Mouse (Mus musculus) C2C12 (cell line): ENCODE data around the gene Arhgef7. TPM values are rescaled to one million over a fixed set of nuclear protein-coding genes. Genes with fewer than 3 reads are reported as not detected.

ENCODE experiments used
- H3K27me3 ChIP-seq: one replicate; pipeline ENCODE4 v1.6.1; 2011; ENCODE audit not compliant: control insufficient read depth, insufficient read depth, insufficient read length
- H3K36me3 ChIP-seq: one replicate; pipeline ENCODE4 v1.6.1; 2011; ENCODE audit not compliant: control insufficient read depth, insufficient read depth
- H3K4me3 ChIP-seq: one replicate; pipeline ENCODE4 v1.5.1; 2011; ENCODE audit warnings: mild to moderate bottlenecking, control low read depth; ENCODE audit not compliant: poor library complexity, insufficient read depth, severe bottlenecking
- H3K79me2 ChIP-seq: one replicate; pipeline ENCODE4 v1.6.1; 2011; ENCODE audit not compliant: control insufficient read depth, insufficient read depth
- H3K79me3 ChIP-seq: one replicate; pipeline ENCODE4 v1.6.1; 2011; ENCODE audit warnings: low read depth, control low read depth
- H3ac ChIP-seq: one replicate; pipeline ENCODE3; 2011; ENCODE audit warnings: low read depth; ENCODE audit not compliant: control insufficient read depth, insufficient read length
- CEBPB ChIP-seq: IDR thresholded peaks from one replicate; pipeline ENCODE4 v1.6.1; 2011; ENCODE audit warnings: low read depth, mild to moderate bottlenecking, control low read depth, moderate library complexity
- CTCF ChIP-seq: IDR thresholded peaks from one replicate; pipeline ENCODE4 v1.5.1; 2011; ENCODE audit not compliant: control insufficient read depth, insufficient read depth, insufficient read length
- FOSL1 ChIP-seq: IDR thresholded peaks from one replicate; pipeline ENCODE4 v1.8.0; 2011; ENCODE audit warnings: mild to moderate bottlenecking, low read length; ENCODE audit not compliant: poor library complexity, insufficient read depth, severe bottlenecking
- MAX ChIP-seq: IDR thresholded peaks from one replicate; pipeline ENCODE4 v1.6.1; 2011; ENCODE audit warnings: mild to moderate bottlenecking, control low read depth
- MYOD1 ChIP-seq: IDR thresholded peaks from one replicate; pipeline ENCODE4 v1.6.1; 2011; ENCODE audit warnings: low read depth; ENCODE audit not compliant: control insufficient read depth, insufficient read length
- MYOG ChIP-seq: IDR thresholded peaks from one replicate; pipeline ENCODE4 v1.6.1; 2011; ENCODE audit not compliant: control insufficient read depth, insufficient read length; ENCODE audit errors: extremely low read depth
- USF1 ChIP-seq: IDR thresholded peaks from one replicate; pipeline ENCODE4 v1.6.1; 2011; ENCODE audit warnings: low read depth, mild to moderate bottlenecking, control low read depth, moderate library complexity
- polyA plus RNA-seq: library from polyadenylated mRNA; unstranded; fragments of >200 nt; fragmentation: generic; extraction: Trizol; gene quantifications from one replicate; pipeline ENCODE4 v1.2.1, GENCODE M21; 2012; ENCODE audit warnings: missing spikeins

Gene Arhgef7
- polyA plus RNA-seq, 1 experiment: 16.8 TPM

DNA sequence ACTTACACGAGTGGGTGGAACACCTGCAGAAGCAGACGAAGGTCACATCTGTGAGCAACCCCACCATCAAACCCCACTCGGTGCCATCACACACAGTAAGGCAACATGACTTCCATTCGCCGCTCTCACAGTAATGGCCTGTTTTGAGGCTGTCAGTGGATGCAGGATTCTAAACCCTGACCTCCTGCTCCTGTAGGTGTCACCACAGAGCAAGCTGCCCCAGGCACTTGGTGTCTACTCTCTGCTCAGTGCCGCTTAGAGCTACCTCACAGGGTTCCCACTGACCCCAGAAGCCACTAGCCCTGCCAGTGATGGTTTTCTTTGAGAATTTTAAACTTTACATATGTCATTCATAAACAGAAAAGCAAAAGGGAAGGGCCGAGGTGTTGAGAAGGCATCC lies 87.7 kb downstream of the Arhgef7 start:
- Histone ChIP-seq H3K4me3 (no peak overlapping the region), H3ac (no peak overlapping the region), H3K36me3 (peaks cover 52% of the 10 kb centered on the region), H3K27me3 (no peaks in the 10 kb centered on the region), H3K79me2 (no peaks in the 10 kb centered on the region), H3K79me3 (no peaks in the 10 kb centered on the region)
- TF ChIP-seq FOSL1 (no peak), CTCF (no peak), MAX (no peak), MYOD1 (no peak), CEBPB (no peak), MYOG (no peak), USF1 (no peak)

DNA sequence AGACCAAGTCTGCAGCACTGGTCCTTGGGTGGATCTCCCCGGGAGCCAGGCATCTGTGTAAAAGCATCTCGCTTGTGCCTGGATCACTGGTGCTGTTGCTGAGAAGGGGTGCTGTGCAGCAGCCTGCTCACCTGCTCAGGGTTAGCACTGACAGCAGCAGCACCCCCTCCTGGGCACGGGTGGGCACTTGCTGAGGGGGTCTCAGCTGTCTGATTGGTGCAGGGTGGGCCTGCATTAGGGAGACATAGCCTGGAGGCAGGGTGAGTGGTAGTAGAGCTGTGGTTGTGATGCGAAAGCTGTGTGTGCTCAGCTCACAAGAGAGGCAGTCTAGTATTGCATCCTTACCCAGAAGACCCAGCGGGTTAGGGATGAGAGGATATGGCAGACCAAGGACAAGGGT lies 92.6 kb downstream of the Arhgef7 start:
- TF ChIP-seq USF1 (no peak), CTCF (no peak), CEBPB (no peak), MYOG (no peak), MYOD1 (no peak), FOSL1 (no peak), MAX (no peak)
- H3K36me3 ChIP-seq: peaks cover 47% of the 10 kb centered on the region

GRCm38 (mm10) chr8:11820568-11820967 lies 93.0 kb downstream of the Arhgef7 start:
- Histone ChIP-seq H3K4me3 (no peak overlapping the region), H3ac (no peak overlapping the region), H3K79me3 (no peaks in the 10 kb centered on the region), H3K79me2 (no peaks in the 10 kb centered on the region), H3K27me3 (no peaks in the 10 kb centered on the region), H3K36me3 (peaks cover 48% of the 10 kb centered on the region)
- TF ChIP-seq MYOD1 (no peak), CEBPB (no peak), MYOG (no peak), USF1 (no peak), FOSL1 (no peak), MAX (no peak), CTCF (no peak)

More for the DNA sequence above, 92.6 kb downstream of the Arhgef7 start:
- H3K79me3 ChIP-seq: no peaks in the 10 kb centered on the region
- H3K79me2 ChIP-seq: no peaks in the 10 kb centered on the region
- H3K27me3 ChIP-seq: no peaks in the 10 kb centered on the region
- H3K4me3 ChIP-seq: no peak overlapping the region
- no peak overlapping the region for H3ac ChIP-seq

DNA sequence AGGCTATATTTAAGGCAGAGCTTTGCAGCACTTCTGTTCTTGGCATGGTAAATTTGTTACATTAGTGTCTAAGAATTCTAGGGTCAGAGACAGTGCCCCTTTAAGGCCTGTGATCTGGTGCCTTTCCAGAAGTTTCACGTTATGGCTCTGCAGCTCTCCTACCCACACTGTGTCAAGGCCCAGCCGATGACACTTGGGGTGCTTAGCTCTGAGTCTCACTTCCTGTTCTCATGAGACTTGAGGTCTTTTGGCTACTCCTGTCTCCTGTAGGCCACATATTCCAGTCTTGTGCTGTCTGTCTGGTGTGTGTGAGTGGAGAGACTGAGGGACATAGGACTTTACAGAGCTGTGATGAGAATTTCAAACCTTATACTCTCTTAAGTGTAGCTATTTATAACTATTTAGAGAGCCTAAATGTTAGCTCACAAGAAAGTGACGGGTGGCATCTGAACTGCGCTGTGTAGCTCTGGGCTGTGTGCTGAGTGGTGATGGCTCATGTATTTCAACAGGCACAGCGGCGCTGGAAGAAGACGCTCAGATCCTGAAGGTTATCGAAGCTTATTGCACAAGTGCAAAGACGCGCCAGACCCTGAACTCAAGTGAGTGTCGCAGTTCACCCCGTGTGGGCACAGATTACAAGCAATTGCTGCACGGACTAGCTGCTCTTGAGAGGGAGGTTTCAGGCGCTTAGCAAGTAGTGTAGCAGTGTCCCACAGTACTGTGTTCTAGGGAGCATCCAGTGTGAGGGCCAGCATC lies 94.1 kb downstream of the Arhgef7 start:
- Histone ChIP-seq H3K79me2 (no peaks in the 10 kb centered on the region), H3K27me3 (no peaks in the 10 kb centered on the region), H3K4me3 (no peak overlapping the region), H3ac (no peak overlapping the region), H3K36me3 (peaks cover 47% of the 10 kb centered on the region), H3K79me3 (no peaks in the 10 kb centered on the region)
- TF ChIP-seq MYOG (no peak), USF1 (no peak), CTCF (no peak), FOSL1 (no peak), MAX (no peak), MYOD1 (no peak), CEBPB (no peak)

DNA sequence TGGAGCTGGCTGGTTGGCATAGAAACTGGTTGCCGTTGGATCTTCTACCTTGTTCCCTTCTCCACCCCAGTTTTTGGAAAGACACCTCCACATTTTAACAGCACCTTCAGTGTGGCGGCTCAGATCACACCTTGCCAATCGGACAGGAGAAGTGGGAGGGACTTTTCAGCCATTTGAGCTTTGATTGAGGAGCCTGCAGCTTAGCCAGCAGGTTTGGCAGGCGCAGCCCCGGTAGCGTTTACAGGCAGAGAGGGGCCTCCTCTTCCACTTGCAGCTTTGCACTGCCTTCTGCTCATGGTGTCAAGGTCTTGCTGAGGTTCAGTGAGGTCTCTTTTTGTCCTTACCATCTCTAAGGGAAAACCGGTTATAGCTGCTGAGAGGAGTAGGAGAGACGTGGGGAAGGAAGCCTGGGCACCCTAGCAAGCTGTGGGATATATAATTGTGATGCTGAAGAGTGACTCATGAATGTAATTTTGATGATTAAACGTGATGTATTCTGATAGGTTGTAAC lies 95.1 kb downstream of the Arhgef7 start:
- no peak overlapping the region for H3K4me3 ChIP-seq
- TF ChIP-seq MYOD1 (no peak), FOSL1 (no peak), USF1 (no peak)
- H3K36me3 ChIP-seq: peaks cover 39% of the 10 kb centered on the region
- no peak overlapping the region for H3ac ChIP-seq
- no peaks in the 10 kb centered on the region for H3K79me3 ChIP-seq
- H3K79me2 ChIP-seq: no peaks in the 10 kb centered on the region
- H3K27me3 ChIP-seq: no peaks in the 10 kb centered on the region

GRCm38 (mm10) chr8:11825756-11826155 lies 98.2 kb downstream of the Arhgef7 start:
- Histone ChIP-seq H3K79me2 (no peaks in the 10 kb centered on the region), H3ac (no peak overlapping the region), H3K36me3 (peaks cover 32% of the 10 kb centered on the region), H3K4me3 (no peak overlapping the region), H3K79me3 (no peaks in the 10 kb centered on the region), H3K27me3 (no peaks in the 10 kb centered on the region)
- TF ChIP-seq CTCF: no peak
- TF ChIP-seq MAX: no peak
- no peak for TF ChIP-seq MYOG
- no peak for TF ChIP-seq USF1
- TF ChIP-seq FOSL1: no peak
- no peak for TF ChIP-seq CEBPB
- TF ChIP-seq MYOD1: no peak
